Mouse (Mus musculus) cortical plate, adult 2 months (tissue): ENCODE measurements around the gene Faf2. TPM values are rescaled to one million over a fixed set of nuclear protein-coding genes. Genes with fewer than 3 reads are reported as not detected.

Experiments used
- H3K27ac ChIP-seq: fragments of 200-500 bp; 2 replicates; pipeline ENCODE4 v1.5.1; 2012; ENCODE audit warnings: low read length, control low read depth, inconsistent platforms; ENCODE audit not compliant: insufficient read depth
- H3K4me1 ChIP-seq: fragments of 200-500 bp; 2 replicates; pipeline ENCODE4 v1.6.1; 2011; ENCODE audit warnings: low read length; ENCODE audit not compliant: control insufficient read depth, insufficient read depth
- H3K4me3 ChIP-seq: fragments of 200-500 bp; 2 replicates; pipeline ENCODE4 v1.5.1; 2011; ENCODE audit warnings: mild to moderate bottlenecking, low read length, control low read depth; ENCODE audit not compliant: insufficient read depth
- CTCF ChIP-seq: fragments of 200-500 bp; IDR thresholded peaks from 2 replicates; pipeline ENCODE4 v1.5.1; 2011; ENCODE audit warnings: mild to moderate bottlenecking, control low read depth, low read length; ENCODE audit not compliant: insufficient read depth; ENCODE audit errors: extremely low read depth
- POLR2A ChIP-seq: fragments of 200-500 bp; IDR thresholded peaks from 2 replicates; pipeline ENCODE4 v1.6.1; 2011; ENCODE audit warnings: mild to moderate bottlenecking, low read length, control low read depth; ENCODE audit not compliant: insufficient read depth; ENCODE audit errors: extremely low read depth
- polyA plus RNA-seq: library from polyadenylated mRNA; depleted of rRNA; stranded (reverse); fragments of >200 nt; gene quantifications from 2 replicates; pipeline ENCODE4 v1.2.3, GENCODE M21; 2012

The Faf2 gene
- polyA plus RNA-seq, 1 experiment = 30.7 TPM

- Histone ChIP-seq H3K27ac (no peak overlapping the region), H3K4me3 (no peak overlapping the region), H3K4me1 (no peaks in the 10 kb centered on the region; the same call in 1 of the 2 replicates)
- TF ChIP-seq CTCF = no peak
- no peak for TF ChIP-seq POLR2A
Measured at GRCm38 (mm10) chr13:54629128-54629527, 7.5 kb downstream of the Faf2 start.

GRCm38 (mm10) chr13:54632731-54633277, 11.2 kb downstream of the Faf2 start:
- Histone ChIP-seq H3K4me3 (no peak overlapping the region), H3K27ac (no peak overlapping the region), H3K4me1 (no peaks in the 10 kb centered on the region)
- TF ChIP-seq CTCF (no peak), POLR2A (no peak)

- Histone ChIP-seq H3K4me1 (no peaks in the 10 kb centered on the region), H3K27ac (no peak overlapping the region), H3K4me3 (no peak overlapping the region)
- TF ChIP-seq POLR2A (no peak), CTCF (no peak)
Measured at GRCm38 (mm10) chr13:54635011-54635410, 13.4 kb downstream of the Faf2 start.

GRCm38 (mm10) chr13:54650461-54650860, 28.9 kb downstream of the Faf2 start:
- TF ChIP-seq POLR2A (no peak), CTCF (no peak)
- Histone ChIP-seq H3K4me1 (peaks cover 4% of the 10 kb centered on the region; the same call in 1 of the 2 replicates), H3K4me3 (no peak overlapping the region), H3K27ac (no peak overlapping the region)

GRCm38 (mm10) chr13:54660877-54661276, 39.3 kb downstream of the Faf2 start:
- Histone ChIP-seq H3K27ac (no peak overlapping the region), H3K4me3 (no peak overlapping the region), H3K4me1 (no peaks in the 10 kb centered on the region)
- no peak for TF ChIP-seq CTCF
- no peak for TF ChIP-seq POLR2A

GRCm38 (mm10) chr13:54661358-54661757, 39.8 kb downstream of the Faf2 start:
- Histone ChIP-seq H3K27ac (no peak overlapping the region), H3K4me1 (no peaks in the 10 kb centered on the region), H3K4me3 (no peak overlapping the region)
- TF ChIP-seq CTCF = no peak
- no peak for TF ChIP-seq POLR2A

GRCm38 (mm10) chr13:54663999-54664398, 42.4 kb downstream of the Faf2 start:
- TF ChIP-seq CTCF = no peak
- TF ChIP-seq POLR2A = no peak
- H3K27ac ChIP-seq = no peak overlapping the region
- no peak overlapping the region for H3K4me3 ChIP-seq
- no peaks in the 10 kb centered on the region for H3K4me1 ChIP-seq

- H3K27ac ChIP-seq = no peak overlapping the region
- TF ChIP-seq CTCF (no peak), POLR2A (no peak)
- no peaks in the 10 kb centered on the region for H3K4me1 ChIP-seq
- no peak overlapping the region for H3K4me3 ChIP-seq
Measured at GRCm38 (mm10) chr13:54664509-54664908, 42.9 kb downstream of the Faf2 start.

GRCm38 (mm10) chr13:54665062-54665461, 43.5 kb downstream of the Faf2 start:
- H3K27ac ChIP-seq = no peak overlapping the region
- TF ChIP-seq POLR2A = no peak
- no peak for TF ChIP-seq CTCF
- no peaks in the 10 kb centered on the region for H3K4me1 ChIP-seq
- H3K4me3 ChIP-seq = no peak overlapping the region

GRCm38 (mm10) chr13:54670491-54670890, 48.9 kb downstream of the Faf2 start:
- no peak for TF ChIP-seq POLR2A
- H3K27ac ChIP-seq = no peak overlapping the region
- H3K4me3 ChIP-seq = no peak overlapping the region
- no peaks in the 10 kb centered on the region for H3K4me1 ChIP-seq
